Mouse (Mus musculus) cerebellum, adult 2 months (tissue): ENCODE measurements around the gene Kctd5. TPM values are rescaled to one million over a fixed set of nuclear protein-coding genes. Genes with fewer than 3 reads are reported as not detected.

Experiments
- DNase-seq, 2 experiments: peaks; one replicate each; pipeline ENCODE4 v3.0.0; 2021
- H3K27ac ChIP-seq: fragments of 200-500 bp; 2 replicates; pipeline ENCODE4 v1.5.1; 2012; ENCODE audit warnings: low read length, control low read depth, inconsistent platforms; ENCODE audit not compliant: insufficient read depth
- H3K27me3 ChIP-seq: fragments of 200-500 bp; 2 replicates; pipeline ENCODE4 v1.6.1; 2012; ENCODE audit warnings: inconsistent platforms, mild to moderate bottlenecking, low read length, moderate library complexity; ENCODE audit not compliant: control insufficient read depth, insufficient read depth
- H3K4me1 ChIP-seq: fragments of 200-500 bp; 2 replicates; pipeline ENCODE4 v1.6.1; 2011; ENCODE audit warnings: low read length; ENCODE audit not compliant: control insufficient read depth, insufficient read depth
- H3K4me3 ChIP-seq: fragments of 200-500 bp; replicated peaks from 2 replicates; pipeline ENCODE3; 2011; ENCODE audit warnings: mild to moderate bottlenecking, low read depth, low read length, control low read depth; ENCODE audit not compliant: insufficient read depth
- CTCF ChIP-seq: fragments of 200-500 bp; IDR thresholded peaks from 2 replicates; pipeline ENCODE4 v1.5.1; 2011; ENCODE audit warnings: low read depth, mild to moderate bottlenecking, control low read depth, low read length, moderate library complexity, borderline replicate concordance; ENCODE audit not compliant: insufficient read depth
- POLR2A ChIP-seq: fragments of 200-500 bp; IDR thresholded peaks from 2 replicates; pipeline ENCODE4 v1.6.1; 2011; ENCODE audit warnings: low read length, control low read depth, borderline replicate concordance; ENCODE audit not compliant: insufficient read depth
- WGBS: fragments of 180-500 bp; shearing (Covaris S2); methylation state at CpG from one replicate; pipeline ENCODE4 v1.1.7; 2018; 5-methylcytosine and 5-hydroxymethylcytosine counted together
- polyA plus RNA-seq: library from polyadenylated mRNA; depleted of rRNA; stranded (reverse); fragments of >200 nt; gene quantifications from 2 replicates; pipeline ENCODE4 v1.2.3, GENCODE M21; 2012

The Kctd5 gene
- polyA plus RNA-seq, 1 experiment, result 32.8 TPM

DNA sequence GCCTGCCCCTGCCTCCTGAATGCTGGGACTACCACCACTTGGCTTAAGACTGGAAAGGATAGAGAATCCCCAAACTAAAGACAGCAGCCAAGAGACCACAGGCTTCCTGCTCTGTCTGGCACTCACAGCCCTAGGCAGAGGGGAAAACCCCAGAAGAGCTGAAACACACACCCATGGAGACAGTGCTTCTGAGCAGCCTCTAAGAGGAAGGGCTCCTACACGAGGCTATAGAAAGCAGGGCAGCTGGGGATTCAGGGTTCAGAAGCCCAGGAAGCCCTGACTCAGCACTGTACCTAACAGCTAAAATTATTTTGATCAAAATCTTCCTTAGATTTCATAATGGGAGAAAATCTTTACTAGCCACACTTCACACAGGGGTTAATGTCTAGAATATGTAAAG, 11.3 kb upstream of the Kctd5 start:
- no peak for DNase-seq
- no peak for TF ChIP-seq POLR2A
- Histone ChIP-seq H3K4me1 (no peaks in the 10 kb centered on the region), H3K27me3 (no peaks in the 10 kb centered on the region), H3K4me3 (no peak overlapping the region), H3K27ac (no peak overlapping the region)
- 56% methylated on average over 1 of the region's 1 CpGs for WGBS

DNA sequence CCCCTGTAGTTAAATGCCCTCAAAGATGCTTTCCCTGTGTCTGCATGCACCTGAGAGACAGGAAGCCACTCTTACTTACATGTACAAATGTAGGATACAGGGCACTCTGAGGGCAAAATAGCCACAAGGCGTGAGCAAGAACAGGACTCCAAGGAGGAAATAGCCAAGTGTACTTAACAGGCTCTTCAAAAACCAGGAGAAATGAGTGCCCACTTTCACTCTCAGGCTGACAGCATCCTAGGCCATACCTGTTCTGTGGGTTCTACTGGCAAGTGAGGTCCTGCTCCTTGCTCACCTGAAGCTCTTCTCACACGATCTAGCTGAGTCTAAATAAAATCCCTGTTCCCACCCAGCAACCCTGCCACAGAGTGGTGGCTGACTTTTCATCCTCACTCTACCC, 3.8 kb upstream of the Kctd5 start:
- 85% methylated on average over 2 of the region's 2 CpGs for WGBS
- DNase-seq, result no peak
- TF ChIP-seq POLR2A (no peak), CTCF (no peak)
- H3K4me3 ChIP-seq, result no peak overlapping the region
- no peaks in the 10 kb centered on the region for H3K4me1 ChIP-seq
- no peaks in the 10 kb centered on the region for H3K27me3 ChIP-seq
- H3K27ac ChIP-seq, result no peak overlapping the region

DNA sequence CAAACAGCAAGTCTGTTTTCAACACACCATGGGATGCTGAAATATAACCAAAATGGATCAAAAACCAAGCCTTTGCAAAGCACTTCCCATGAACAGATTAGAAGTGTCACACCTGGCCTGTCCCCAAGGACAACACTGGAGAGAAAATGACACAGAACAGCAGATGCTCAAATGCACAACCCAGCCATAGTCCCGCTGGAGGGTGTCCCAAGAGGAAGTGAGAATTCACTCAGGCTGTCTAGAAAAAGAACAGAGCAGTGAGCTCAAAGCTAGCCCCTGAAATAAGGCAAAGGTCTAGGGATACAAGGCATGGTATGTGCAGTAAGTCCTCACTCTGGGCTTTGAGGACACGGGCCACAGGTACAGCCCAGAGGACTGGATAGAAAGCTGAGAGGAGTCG, 3.8 kb downstream of the Kctd5 start:
- no peak overlapping the region for H3K27ac ChIP-seq

DNA sequence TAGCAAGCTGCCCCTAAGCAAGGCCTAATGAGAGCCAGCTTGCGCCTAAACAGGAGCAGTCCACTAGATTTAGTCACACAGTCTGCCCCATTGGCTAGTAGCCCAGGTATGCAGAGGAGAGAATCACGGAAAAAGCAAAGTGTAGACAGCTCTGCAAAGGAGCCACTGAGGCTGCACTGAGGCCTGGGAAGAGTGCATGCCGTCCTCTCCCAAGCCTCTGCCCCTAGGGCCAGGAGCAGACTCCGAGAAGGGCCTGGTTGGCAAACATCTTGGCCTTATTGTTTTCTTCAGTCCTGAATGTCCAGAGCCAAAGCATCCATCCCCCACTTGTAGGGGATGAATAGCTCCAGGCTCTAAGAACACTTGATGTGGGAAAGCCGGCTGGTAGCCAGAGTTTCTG, 5.0 kb downstream of the Kctd5 start:
- TF ChIP-seq CTCF (no peak), POLR2A (no peak)
- 35% methylated on average over 5 of the region's 5 CpGs for WGBS
- no peaks in the 10 kb centered on the region for H3K27me3 ChIP-seq
- H3K4me1 ChIP-seq, result peaks cover 4% of the 10 kb centered on the region; the same call in 1 of the 2 replicates
- no peak overlapping the region for H3K4me3 ChIP-seq
- H3K27ac ChIP-seq, result no peak overlapping the region; the same call in 1 of the 2 replicates
- DNase-seq, result peak; percentile 44 to 59

More for the DNA sequence above, 3.8 kb downstream of the Kctd5 start:
- Histone ChIP-seq H3K4me3 (no peak overlapping the region), H3K4me1 (peaks cover 4% of the 10 kb centered on the region; the same call in 1 of the 2 replicates), H3K27me3 (no peaks in the 10 kb centered on the region)
- TF ChIP-seq CTCF, result no peak
- DNase-seq, result no peak
- WGBS, result 77% methylated on average over 3 of the region's 3 CpGs

DNA sequence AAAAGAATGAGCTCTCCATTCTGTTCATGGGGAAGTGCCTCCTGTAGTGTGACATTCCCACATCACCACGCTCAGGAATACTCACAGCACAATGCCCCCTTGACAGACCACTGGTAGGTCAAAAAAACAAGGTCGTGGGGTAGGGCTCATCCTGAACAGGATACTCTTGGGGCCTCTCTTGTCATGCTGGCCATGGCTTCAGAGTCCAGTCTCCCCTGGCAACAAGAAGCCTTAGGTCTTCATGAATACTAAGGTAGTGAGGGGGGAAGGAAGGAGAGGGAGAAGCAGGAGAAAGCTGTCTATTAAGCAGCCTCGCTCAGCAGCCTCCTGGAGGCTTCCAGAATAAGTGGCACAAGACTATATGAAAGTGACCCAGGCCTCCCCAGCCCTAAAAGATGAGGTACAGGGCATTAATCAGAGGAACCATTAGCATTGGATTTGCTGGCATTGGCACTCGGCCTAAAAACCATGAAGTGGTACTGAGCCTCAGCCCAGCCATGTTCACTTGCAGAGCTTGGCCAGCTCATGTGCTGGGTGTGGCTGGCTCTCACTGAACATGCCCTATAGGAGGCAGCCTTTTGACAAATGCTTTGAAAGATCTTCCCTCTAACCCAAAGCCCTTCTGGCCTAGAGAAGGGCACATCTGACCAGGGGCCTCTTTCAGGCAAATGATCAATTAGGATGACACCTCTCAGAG, 10.7 kb downstream of the Kctd5 start:
- no peak for DNase-seq
- peaks cover 2% of the 10 kb centered on the region; the same call in 1 of the 2 replicates for H3K4me1 ChIP-seq
- 57% methylated on average over 4 of the region's 4 CpGs for WGBS
- TF ChIP-seq CTCF (no peak), POLR2A (no peak)
- H3K27me3 ChIP-seq, result no peaks in the 10 kb centered on the region
- H3K27ac ChIP-seq, result peak overlapping the region; percentile 17; the same call in 1 of the 2 replicates
- no peak overlapping the region for H3K4me3 ChIP-seq

DNA sequence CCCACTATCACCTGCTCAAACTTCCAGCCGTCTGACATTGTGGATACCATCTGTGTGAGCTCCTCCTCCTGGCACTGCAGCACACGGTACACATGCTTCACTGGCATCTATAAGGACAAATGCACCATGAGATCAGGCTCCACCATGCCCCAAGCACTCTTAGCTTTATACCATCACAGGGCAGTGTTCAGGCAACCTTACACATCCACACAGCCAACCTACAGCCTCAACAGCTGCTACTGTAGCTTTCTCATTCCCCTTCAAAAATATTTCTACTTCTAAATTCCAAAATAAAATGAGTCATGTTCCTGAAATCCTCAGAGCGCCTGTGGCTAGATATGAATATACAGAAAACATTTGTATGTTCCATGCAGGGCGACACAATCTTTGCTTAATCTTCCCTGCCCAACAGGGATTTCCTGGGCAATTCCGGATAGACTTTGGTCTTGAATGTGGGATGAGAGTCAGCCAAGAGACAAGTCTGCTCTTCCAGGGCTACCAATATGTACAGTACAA, 15.5 kb downstream of the Kctd5 start:
- no peak for DNase-seq
- 62% methylated on average over 5 of the region's 5 CpGs for WGBS
- Histone ChIP-seq H3K27ac (no peak overlapping the region), H3K27me3 (no peaks in the 10 kb centered on the region), H3K4me1 (peaks cover 4% of the 10 kb centered on the region; the same call in 1 of the 2 replicates), H3K4me3 (no peak overlapping the region)
- TF ChIP-seq CTCF (no peak), POLR2A (no peak)

DNA sequence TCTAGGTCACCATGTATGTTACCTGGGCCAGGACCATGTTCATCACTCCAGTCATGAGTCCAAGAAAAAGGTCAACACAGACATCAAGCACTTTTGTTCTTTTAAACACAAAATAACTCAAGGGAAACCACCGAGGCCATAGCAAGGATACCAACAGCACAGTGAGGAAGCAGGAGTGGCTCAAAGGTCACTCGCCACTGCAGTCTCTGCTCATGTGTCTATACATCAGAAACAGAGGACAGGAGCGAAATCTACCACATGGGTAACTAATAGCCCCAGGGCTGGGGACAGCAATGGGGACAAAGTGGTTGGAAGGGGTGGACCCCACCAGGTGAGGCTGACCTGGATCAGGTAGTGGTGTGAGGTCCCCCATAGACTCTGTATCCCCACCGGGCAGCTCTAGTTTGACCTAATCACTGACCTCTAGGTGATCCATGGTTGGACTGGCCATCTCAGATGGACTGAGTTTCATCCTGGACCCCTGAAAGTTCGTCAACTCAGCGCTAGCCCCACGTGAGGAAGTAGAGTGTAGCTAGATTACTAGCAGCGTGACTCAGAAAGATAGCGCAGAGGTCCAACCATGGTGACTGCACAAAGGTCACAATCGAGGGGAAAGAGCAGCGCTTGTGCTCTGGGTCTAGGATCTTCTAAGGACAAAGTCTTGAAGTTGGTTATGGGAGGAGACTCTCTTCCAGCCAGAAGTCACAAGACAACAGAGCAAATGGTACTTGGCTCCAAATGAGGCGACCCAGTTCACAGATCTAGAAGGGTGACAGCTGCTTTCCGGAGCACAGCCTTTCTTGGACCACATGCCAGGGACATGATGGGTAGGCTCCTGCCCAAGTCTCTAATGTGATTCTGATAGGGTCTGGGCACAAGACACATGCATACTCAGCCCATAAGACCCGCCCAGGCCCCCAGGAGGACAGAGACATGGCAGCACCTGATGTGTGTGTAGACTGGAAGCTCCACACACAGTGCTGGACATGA, 16.4 kb downstream of the Kctd5 start:
- Histone ChIP-seq H3K4me3 (no peak overlapping the region), H3K4me1 (peaks cover 4% of the 10 kb centered on the region; the same call in 1 of the 2 replicates), H3K27ac (0 out of 2 replicates have a peak overlapping the region, but pooled peaks have one; percentile 17), H3K27me3 (no peaks in the 10 kb centered on the region)
- DNase-seq, result peak in 1 of 2 experiments; percentile 32
- WGBS, result 73% methylated on average over 14 of the region's 14 CpGs
- no peak for TF ChIP-seq CTCF
- no peak for TF ChIP-seq POLR2A
